Comparison of ENCODE assay signal across 12 mouse cellular contexts in the genomic region with DNA sequence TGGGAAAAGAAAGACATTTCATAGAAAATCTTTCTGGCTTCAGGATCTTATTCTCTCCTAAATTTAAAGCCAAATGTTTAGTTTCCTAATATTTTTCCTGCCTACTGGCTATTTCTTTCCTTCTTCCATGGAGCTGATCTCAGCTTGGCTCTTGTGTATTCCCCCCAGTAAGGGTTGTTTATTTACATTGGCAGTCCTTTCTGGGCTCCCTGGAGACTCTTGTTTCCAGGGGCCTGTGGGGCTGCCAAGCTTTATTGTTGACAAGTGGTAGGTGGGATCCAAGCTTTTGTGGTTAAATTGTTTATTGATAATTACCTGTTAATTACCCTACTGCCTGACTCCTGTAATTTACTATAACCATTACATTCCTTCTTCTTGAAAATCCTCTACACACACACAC.
"Had no signal": no experiment of that assay in that cellular context is flagged by ENCODE, and none has a peak within 500 bp of the region (broad histone marks: within the 10 kb centered on the region; RNA-seq: fewer than 3 reads in every experiment).

No protein-coding gene starts in this region.

- DNase-seq: gastrocnemius, postnatal 14 days; gastrocnemius, postnatal 36 days; heart, adult 11 months; heart, postnatal 36 days; kidney, adult 11 months; kidney, adult 2 months; kidney, adult 9 months; kidney, postnatal 14 days; kidney, postnatal 36 days; layer of hippocampus, adult 9-11 months; layer of hippocampus, postnatal 36 days; left cerebral cortex, postnatal 4 days had no signal
